Mouse (Mus musculus): ENCODE data around the gene Col7a1. TPM values are rescaled to one million over a fixed set of nuclear protein-coding genes. Genes with fewer than 3 reads are reported as not detected.

The Col7a1 gene
- polyA plus RNA-seq, 1 experiment from 2014 or later = 0.46 TPM

DNA sequence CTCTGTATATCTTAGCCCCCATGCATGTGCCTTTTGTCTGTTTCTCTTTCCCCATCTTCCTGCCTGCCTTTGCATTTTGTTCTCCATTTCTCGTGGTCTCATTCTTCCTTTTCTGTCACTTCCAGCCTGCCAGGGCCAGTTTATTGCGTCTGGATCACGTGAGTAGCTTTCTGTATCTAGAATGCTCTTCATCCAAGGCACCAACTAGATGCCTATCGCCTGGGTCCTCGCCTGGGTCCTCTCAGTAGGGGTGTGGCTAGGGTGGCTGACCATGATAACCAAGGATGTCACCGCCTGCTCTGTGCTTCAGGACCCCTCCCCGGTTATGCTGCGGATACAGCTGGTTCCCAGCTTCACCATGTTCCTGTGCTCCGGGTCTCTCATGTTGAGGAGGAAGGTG lies 29.8 kb downstream of the Col7a1 start:
- DNase-seq (ENCODE audit: low spot score) = no peak

DNA sequence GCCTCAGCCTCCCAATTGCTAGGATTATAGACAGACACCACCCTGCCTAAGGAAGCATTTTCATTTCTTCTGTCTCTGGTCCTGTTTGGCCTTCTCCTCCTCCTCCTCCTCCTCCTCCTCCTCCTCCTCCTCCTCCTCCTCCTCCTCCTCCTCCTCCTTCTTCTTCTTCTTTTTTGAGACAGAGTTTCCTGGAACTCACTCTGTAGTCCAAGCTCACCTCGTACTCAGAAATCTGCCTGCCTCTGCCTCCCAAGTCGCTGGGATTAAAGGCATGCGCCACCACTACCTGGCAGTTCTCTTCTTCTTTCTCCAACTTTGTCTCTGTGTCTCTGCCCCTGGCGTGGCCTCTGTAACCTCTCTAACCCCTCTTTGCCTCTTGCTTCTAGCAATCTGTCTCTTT lies 32.3 kb downstream of the Col7a1 start, which contains the start of gene Ucn2:
TSS of gene Ucn2 (plus strand) at position 301 of the 400 bp plus-strand sequence.
- no peak for DNase-seq (ENCODE audit: low spot score)

DNA sequence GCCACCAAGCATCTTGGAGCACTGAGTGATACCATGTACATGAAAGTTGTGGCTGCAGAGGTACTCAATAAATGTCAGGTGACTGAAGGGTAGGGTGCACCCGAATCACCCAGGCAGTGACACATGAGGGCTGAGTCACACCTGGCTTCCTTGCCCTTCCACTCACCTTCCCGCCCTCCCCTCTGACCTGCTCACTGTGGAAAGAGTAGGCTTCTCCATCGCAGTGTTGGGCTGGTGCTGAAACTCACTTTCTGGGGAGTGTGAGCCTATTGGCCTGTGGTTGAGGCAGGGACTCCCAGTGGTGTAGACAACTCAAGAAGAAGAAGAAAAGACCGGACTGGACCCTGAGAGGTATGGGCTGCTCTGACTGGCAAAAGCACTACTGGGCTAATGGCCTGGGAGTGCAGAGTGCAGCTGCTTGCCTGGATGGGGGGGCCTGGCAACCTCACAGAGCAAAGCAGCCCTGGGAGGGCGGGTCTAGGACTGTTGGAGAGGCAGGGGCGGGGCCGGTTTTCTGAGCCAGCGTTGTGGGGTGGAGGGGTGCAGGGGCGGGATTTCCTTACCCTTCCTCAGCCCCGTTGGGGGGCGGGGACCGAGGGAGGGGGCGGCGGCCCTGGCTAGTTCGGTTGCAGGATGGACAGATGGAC lies 34.4 kb downstream of the Col7a1 start:
- DNase-seq (ENCODE audit: low spot score) = no peak

DNA sequence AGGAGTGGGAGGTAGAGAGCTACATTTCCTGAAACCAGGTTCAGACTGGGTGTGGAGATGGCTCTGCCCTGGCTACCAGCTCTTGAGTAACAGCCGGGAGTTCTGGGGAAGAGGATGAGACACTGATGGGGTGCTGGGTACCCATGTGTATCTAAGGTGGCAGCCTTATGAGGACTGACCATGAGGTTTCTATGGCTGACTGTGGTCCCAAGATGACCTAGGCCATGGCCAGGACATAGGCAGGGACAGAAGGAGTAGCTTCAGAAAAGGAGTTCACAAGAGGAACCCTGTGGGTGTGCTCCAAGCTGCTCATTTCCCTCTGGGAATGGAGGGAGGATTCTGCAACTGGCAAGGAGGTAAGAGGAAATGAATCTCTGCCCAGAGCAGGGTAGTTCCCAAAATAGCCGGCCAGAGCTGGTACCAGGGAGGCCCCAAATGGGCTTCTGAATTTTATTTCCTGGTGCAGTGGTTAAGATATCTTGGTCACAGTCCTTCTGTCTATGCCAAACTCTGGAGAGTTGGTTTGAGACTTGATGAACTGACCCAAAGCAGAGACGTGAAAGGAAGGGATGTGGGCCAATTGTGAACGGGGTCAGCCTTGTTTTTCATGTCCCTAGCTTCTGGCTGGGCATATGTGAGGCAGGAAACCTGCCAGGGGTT lies 36.5 kb downstream of the Col7a1 start:
- DNase-seq (ENCODE audit: low spot score) = no peak

DNA sequence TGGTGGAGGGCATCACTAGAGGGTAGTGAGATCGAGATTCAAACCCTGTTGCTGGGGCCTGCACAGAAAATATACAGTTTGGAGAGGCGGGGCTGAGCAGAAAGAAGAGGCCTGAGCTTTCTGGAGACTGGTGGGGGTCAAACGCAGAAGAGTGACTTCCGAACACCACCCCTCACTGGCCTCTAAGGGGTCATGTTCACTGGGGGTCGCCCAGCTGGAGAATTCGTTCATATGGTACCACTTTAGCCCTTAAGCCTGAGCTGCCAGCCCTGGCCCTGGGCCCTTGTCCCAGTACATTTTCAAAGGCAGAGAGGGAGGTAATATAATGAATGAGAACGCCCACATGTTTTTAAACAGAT lies 37.1 kb downstream of the Col7a1 start:
- DNase-seq (ENCODE audit: low spot score) = no peak

DNA sequence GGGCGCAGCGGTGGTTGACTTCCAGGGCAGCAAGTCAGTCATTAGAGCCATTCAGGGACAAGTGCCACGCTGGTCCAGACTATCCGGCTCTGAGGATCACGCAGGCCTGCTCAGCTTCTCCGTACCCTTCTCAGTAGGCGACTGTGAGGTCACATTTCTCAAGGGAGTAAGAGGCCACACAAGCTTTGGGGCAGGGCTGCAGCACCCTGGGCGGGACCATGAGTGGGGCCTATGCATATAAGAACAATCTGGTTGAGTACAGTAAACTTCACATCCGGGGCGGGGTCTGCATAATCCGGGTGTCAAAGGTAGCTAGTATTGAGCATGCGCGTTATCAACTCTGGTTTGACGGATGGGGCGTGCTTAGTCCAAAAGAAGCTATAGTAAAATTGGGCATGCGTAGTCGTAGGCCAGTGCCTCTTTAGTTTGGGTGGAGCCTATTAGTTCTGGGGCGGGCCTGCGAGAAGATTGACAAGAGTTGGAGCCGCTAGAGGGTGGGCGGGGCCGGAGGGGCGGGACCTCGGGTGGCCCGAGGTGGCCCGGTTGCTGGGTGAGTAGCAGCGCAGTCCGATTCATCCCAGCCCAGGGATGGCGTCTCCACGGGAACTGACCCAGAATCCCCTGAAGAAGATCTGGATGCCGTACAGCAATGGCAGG lies 38.2 kb downstream of the Col7a1 start, which contains the start of gene Pfkfb4:
TSS of gene Pfkfb4 (plus strand) at position 351 of the 657 bp plus-strand sequence.
- peak; percentile 98 for DNase-seq (ENCODE audit: low spot score)

DNA sequence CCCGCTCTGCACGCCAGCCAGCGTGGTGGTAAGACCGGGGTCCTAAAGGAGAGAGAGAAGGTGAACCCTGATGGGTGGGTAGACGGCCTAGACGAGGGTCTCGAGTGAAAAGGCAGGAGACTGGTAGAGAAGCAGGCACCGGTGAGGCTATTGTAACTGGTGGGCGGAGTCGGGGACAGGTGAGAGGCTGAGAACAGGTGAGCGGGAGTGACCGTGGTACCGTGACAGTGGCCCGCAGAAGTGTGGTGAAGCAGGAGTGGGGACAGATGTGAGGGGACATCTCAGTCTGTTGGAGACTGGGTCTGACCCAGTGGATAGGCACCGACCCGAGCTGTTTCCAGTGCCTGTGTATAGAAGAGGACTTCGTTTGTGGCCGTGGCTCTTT lies 38.7 kb downstream of the Col7a1 start:
- no peak for DNase-seq (ENCODE audit: low spot score)

DNA sequence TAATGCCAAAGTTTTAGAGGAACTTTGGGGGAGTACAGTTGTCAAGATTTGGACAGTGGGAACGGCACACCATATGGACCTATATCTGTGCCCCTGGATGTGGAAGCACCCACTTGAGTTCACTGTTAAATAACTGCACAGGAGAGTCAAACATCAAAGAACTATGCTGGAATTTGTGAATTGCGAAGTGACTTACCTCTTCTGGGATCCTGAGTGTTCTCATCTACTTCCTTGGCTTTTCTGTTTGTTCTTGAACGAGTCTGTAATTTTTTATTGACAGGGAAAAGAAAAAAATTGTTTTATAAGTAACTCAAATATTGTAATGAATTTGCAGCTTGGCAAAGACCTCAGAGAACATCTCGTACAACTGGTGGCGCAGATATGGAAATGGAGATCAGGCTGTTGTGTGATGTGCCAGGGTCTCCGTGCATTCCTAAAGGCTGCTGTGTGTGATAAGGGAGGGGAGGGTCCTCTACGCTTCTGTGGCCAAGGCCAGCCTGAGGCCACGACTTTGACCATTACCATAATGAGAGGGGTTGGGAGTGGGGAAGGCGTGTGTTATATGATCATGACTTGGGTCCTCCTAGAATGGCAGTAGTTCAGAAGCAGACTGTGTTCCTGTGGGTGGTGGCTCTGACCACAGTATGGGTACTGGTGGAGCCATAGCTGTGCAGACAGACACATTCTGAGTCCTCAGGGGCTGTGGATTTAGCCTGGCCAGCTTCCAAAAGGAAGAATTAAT lies 39.4 kb downstream of the Col7a1 start:
- DNase-seq (ENCODE audit: low spot score) = no peak

DNA sequence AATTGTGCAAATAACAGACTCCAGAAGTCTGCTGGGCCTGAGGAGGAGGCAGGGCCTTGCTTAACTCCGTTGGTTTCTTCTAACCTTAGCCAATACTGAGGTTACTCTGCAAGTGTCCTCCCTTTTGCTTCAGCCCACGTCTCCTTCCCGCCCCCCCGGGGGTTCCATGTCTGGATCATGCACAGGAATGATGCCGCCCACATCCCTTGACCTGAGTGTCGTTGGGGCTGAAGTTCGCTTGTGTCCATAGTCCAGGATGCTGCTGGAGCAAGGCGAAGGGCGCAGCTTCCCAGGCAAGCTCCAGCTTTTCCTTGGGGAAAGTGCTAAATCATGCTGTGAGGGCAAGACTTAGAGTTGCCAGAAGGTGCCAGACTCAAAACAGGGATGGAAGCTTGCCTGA lies 43.0 kb downstream of the Col7a1 start:
- no peak for DNase-seq (ENCODE audit: low spot score)

DNA sequence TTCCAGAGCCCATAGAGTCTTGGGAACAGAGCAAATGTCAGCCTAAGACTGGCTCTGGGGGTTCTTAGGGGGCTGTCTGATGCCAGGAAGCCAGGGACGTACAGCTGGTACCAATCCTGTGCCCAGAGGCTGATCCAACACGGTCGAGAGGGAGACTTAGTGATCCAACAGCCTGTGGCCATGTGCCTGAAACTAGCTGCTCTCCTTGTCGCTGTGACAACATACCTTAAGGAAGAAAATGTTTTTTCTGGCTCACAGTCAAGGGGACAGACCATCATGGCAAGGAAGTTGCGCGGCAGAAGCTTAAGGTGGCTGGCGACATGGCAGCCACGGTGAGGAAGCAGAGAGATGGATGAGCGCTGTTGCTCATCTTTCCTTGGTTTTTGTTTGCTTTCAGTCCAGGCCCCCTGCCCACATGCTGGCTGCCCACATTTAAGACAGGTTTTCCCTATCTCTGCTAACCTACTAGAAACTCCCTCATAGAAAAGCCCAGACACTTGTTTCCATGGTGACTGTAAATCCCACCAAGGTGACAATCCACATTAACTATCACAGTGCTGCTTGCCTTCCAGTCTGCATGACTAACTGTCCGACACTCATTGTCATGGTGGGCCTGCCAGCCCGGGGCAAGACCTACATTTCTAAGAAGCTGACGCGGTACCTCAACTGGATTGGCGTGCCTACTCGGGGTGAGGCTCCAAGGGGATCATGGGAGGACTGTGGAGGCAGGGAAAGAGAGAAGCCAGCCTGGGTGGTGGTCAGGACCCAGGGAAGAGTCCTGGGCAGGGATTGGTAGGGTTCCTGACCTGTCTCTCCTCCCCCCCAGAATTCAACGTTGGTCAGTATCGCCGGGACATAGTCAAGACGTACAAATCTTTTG lies 45.1 kb downstream of the Col7a1 start:
- no peak for DNase-seq (ENCODE audit: low spot score)

DNA sequence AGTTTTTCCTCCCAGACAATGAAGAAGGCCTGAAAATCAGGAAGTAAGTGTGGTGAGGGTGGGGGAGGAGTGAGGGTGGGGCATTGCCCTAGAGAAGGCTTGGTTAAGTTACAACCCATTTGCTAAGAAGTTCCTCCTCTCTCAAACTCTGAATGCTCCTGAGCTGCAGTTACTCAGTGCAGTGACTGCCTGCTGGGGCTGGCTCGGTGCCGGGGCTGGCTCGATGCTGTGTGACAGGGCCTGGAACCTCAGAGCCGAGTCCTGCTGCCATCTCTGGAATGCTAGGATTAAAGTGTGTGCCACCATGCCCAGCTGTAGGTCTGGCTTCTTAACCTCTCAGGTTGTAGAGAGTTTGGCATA lies 45.8 kb downstream of the Col7a1 start:
- no peak for DNase-seq (ENCODE audit: low spot score)

DNA sequence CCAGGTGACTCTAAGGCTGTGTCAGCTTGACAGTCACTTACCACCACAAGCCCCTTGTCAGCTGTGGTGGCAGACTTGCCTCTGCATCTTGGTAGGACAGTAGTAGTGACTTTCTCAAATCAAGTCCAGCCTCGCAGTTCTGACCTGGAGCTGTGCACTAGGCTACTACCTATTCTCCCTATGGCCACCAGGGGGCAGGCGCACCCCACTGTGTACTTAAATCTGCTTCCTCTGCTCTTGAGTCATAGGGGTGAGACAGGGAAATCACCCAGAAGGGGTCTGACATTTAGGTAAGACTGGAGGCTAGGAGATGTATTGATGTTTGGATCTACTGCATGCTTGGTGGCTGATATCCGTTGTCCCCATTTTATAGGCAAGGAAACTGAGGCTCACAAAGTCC lies 47.3 kb downstream of the Col7a1 start:
- DNase-seq (ENCODE audit: low spot score) = peak; percentile 79

DNA sequence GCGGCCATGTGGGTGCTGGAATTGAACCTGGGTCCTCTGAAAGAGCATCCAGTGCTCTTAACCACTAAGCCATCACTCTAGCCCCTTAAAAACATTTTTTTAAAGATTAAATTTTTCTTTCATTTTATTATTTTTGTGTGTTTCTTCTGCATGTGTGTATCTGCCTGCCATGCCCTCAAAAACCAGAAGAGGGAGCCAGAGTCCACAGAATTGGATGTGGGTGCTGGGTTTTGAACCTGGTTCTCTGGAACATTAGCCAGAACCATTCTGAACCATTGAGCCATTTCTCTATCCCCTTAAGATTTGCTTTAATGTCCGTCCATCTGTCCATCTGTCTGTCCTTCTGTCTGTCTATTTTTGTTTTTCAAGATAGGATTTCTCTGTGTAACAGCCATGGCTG lies 49.8 kb downstream of the Col7a1 start:
- DNase-seq (ENCODE audit: low spot score) = peak; percentile 62

DNA sequence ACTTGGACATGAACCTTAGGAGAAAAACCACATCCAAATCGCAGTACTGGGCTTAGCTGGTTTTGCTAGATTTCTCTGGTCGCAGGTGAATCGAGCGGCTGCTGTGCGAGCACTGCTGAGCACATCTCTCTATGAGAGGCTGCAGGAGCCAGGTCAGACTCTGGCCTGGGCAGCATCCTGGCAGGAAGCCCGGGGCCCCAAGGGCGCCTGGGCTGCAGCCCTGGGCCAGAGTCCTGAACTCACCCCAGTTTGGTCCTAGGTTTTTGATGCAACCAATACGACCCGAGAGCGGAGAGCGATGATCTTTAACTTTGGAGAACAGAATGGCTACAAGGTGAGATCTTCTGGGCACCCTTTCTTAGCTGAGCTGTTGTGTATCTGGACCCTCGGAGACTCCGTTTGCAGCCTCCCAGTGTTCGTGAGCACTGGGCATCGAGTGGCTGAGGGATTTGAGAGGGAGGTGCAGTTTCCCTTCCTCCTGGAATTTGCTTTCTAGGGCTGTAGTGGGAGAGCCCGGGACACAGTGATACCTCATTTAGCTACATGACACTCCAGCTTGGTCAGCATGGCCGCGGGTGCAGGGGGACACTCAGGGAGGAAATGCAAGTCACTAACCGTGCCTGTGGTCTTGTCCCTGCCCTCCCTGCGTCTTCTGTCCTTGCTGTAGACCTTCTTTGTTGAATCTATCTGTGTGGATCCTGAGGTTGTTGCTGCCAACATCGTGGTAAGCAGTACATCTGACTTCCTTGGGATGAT lies 53.8 kb downstream of the Col7a1 start:
- DNase-seq (ENCODE audit: low spot score) = no peak

DNA sequence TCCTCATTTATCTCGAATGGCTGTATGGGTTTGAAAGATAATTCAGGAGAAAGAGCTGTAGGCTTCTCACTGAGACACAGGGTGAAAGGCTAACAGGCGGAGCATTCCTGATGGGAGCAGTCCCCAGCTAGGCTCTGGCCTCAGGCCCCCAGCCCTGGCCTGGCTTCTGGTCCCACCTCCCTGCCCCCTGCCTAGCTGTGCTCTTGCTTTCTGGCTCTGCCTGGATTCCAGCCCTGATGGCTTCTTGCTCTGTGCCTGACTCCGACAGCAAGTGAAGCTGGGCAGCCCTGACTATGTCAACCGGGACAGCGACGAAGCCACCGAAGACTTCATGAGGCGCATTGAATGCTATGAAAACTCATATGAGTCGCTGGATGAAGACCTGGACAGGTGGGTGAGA lies 54.7 kb downstream of the Col7a1 start:
- no peak for DNase-seq (ENCODE audit: low spot score)

DNA sequence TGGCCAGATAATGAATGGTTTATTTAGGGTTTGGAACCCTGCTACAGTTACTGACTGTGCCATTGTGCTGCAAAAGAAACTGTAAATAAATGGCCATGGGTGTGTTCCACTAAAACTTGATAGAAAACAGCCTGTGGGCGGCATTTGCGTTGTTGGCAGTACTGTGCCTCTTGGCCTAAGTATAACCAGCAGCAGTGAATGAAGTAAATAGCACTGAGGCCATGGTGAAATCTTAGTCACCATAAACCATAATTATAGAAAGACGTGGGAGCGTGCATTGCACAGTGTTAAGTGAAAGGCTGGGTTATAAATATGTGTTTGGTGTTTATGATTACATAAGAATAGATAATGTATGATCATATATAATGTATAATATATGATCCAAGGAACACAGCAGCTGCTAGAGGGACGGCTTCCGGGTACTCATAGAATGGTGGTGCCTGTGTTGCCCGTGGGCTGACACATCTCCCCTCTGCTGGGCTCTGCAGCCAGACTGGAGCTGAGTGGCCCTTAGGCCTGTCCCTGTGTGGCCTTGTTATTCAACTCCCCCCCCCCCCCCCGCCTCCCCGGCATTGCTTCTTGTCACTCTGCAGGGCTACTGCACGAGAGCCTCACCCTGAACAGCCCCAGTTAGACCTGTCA lies 55.7 kb downstream of the Col7a1 start:
- DNase-seq (ENCODE audit: low spot score) = no peak

DNA sequence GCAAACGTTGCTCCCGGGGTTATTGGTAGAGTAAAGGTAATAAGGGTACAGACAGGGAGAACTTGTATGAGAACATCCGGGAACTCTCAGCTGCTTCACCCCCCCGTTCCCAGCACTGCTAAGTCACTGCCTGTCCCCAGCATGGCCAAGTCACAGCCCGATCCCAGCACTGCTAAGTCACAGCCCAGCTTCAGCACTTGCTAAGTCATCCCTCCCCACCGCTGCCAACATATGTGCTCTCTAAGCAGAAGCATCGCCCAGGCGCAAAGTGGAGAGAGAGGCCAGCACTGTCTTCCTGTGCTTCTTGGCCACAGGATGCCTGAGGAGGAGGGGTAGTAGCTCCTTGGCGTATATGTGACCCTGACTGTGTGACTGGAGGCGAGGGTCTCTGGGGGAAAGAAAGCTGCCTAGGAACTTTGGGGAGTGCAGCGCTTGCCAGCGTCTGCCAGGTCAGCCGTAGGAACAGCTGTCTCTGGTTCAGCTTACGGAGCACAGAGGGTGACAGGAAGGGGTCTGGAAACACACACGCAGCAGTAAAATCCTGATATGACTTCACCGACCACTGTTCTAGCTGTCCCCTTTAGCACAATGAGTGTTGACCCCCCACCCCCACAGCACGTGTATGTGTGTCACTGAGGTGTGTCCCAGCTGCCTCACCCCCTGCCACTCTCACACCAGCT lies 56.4 kb downstream of the Col7a1 start:
- peak; percentile 58 for DNase-seq (ENCODE audit: low spot score)

DNA sequence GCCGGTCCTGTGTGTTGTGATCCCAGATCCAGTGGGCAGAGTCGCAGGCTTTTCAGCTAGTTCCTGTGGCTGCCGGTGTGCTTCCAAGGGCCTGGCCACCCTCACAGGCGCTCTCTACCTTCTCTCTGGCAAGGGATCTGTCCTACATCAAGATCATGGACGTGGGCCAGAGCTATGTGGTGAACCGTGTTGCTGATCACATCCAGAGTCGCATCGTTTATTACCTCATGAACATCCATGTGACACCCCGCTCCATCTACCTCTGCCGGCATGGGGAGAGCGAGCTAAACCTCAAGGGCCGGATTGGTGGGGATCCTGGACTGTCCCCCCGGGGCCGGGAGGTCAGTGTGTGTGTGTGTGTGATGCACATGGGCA lies 56.9 kb downstream of the Col7a1 start:
- no peak for DNase-seq (ENCODE audit: low spot score)

DNA sequence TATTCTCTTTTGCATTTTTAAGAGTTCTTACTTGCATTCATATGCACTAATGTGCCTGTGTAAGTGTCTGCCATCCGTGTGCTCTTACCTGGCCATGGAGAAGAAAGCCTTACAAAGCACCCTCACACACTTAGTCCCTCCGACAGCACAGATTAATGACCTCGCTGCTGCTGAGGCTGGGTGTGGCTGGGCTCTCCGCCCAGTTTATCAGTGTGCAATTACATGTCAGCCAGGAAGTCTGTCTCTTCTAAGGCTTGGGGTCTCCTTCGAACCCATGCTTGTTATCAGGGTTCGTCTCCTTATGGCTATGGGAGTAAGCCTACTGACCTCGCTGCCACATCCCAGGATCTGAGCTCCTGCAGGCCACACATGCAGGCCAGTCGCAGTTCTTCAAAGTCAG lies 62.0 kb downstream of the Col7a1 start:
- no peak for DNase-seq (ENCODE audit: low spot score)
